Mouse (Mus musculus) kidney, adult 2 months (tissue): ENCODE measurements around the gene 2610528J11Rik.
"Not testable (repeated sequence)": the region's sequence is repeated elsewhere in the genome, so short reads cannot be mapped to it uniquely, and the experiment has no call there.

Experiments
- CTCF ChIP-seq: fragments of 200-500 bp; conservative IDR thresholded peaks from 2 replicates; pipeline ENCODE4 v1.5.1; 2011; ENCODE audit warnings: low read depth, mild to moderate bottlenecking, control low read depth, low read length, moderate library complexity, mixed read lengths; ENCODE audit not compliant: insufficient read depth, insufficient read length
- POLR2A ChIP-seq: fragments of 200-500 bp; IDR thresholded peaks from one replicate; pipeline ENCODE4 v1.6.1; 2011; ENCODE audit warnings: low read depth, low read length, control low read depth

GRCm38 (mm10) chr4:118547424-118548129 lies 20.8 kb downstream of the 2610528J11Rik start:
- not testable (repeated sequence) for TF ChIP-seq CTCF, POLR2A
